Mouse (Mus musculus): ENCODE data around the gene Ly6g5b.

GRCm38 (mm10) chr17:35080710-35081109 is 34.5 kb downstream of the Ly6g5b start:
- TF ChIP-seq MAFK (IDR thresholded peaks at IDR 0.05; ENCODE audit: insufficient read depth, low read depth, low read length) (no peak), HCFC1 (IDR thresholded peaks at IDR 0.05; ENCODE audit: borderline replicate concordance, insufficient read depth, low read length) (no peak), CHD2 (IDR thresholded peaks at IDR 0.05; ENCODE audit: low read depth, low read length) (no peak), ZC3H11A (IDR thresholded peaks at IDR 0.05; ENCODE audit: borderline replicate concordance, low read depth, low read length) (no peak)

Data from ES-E14 (cell line).